Comparison of ENCODE assay signal across 10 mouse cellular contexts in genomic region chrX:155098024-155098423, GRCm38 (mm10). TPM values are rescaled to one million over a fixed set of nuclear protein-coding genes. Genes with fewer than 3 reads are reported as not detected.
DNase-seq lines count a peak whose midpoint lies in the region; ATAC-seq and TF ChIP-seq lines count a peak whose summit lies in the region.
"Had no signal": no experiment of that assay in that cellular context is flagged by ENCODE, and none has a peak within 500 bp of the region (broad histone marks: within the 10 kb centered on the region; RNA-seq: fewer than 3 reads in every experiment).

No protein-coding gene starts in this region.

- no peak overlapping the region for H3K27ac ChIP-seq in liver, postnatal 0 days (ENCODE audit: low read depth)

- H3K4me2 ChIP-seq in liver, postnatal 0 days (ENCODE audit: low read depth, low read length) = no peak overlapping the region

- no peaks in the 10 kb centered on the region for H3K9me3 ChIP-seq in liver, postnatal 0 days (ENCODE audit: low read length)

- no peak for TF ChIP-seq EP300 in liver, postnatal 0 days (IDR thresholded peaks at IDR 0.05; ENCODE audit: low read depth)

- no peaks in the 10 kb centered on the region for H3K27me3 ChIP-seq in liver, postnatal 0 days (ENCODE audit: insufficient read depth, low read length)

- H3K36me3 ChIP-seq in liver, postnatal 0 days (replicated peaks; ENCODE audit: insufficient read depth, low read length) = no peaks in the 10 kb centered on the region

- no peaks in the 10 kb centered on the region for H3K4me1 ChIP-seq in liver, postnatal 0 days (ENCODE audit: insufficient read depth)

- TF ChIP-seq CTCF in liver, postnatal 0 days (IDR thresholded peaks at IDR 0.05; ENCODE audit: low read depth) = peak; percentile 43

- H3K9ac ChIP-seq in liver, postnatal 0 days (replicated peaks) = no peak overlapping the region

- DNase-seq in frontal cortex, postnatal 25 days (ENCODE audit: low spot score in 2 of 2) = no peak
- DNase-seq in liver, postnatal 0 days = no peak
- DNase-seq in liver = no peak
- peak; percentile 26 for DNase-seq in brain, adult 2 months (ENCODE audit: low read depth, low spot score)
- DNase-seq in lung, postnatal 36 days = peak; percentile 33
- DNase-seq in c-Kit-positive CD71-positive TER-119-positive erythroid progenitor cells, embryonic 14.5 days (ENCODE audit: low spot score) = no peak
- no peak for DNase-seq in gastrocnemius, postnatal 14 days

- intact Hi-C loops in gastrocnemius, postnatal 14 days (cut with DNase I; ENCODE audit: low total_unique reads) = no loop called here

- no peak overlapping the region for H3K4me3 ChIP-seq in liver, postnatal 0 days (ENCODE audit: low read depth, low read length)

- peak; percentile 67 for ATAC-seq in frontal cortex, adult (ENCODE audit: low TSS enrichment)
- no peak for ATAC-seq in liver, postnatal 0 days

RNA-seq across cellular contexts. Expression of gene Magea2, which starts 4.6 kb away (rescaled TPM):
- polyA plus RNA-seq in liver, postnatal 0 days (2015; fragmentation: Nextera tagmentation; extraction: Ambion mirVana) = not detected in 2 replicates
- not detected for total RNA-seq in gastrocnemius, postnatal 14 days (2021)
- polyA plus RNA-seq: lung, embryonic 16.5 days; stomach, embryonic 16.5 days had no signal

RNA-seq across cellular contexts. Expression of gene Magea1, which starts 8.4 kb away (rescaled TPM):
- not detected in 2 replicates for polyA plus RNA-seq in liver, postnatal 0 days (2015; fragmentation: Nextera tagmentation; extraction: Ambion mirVana)
- total RNA-seq in gastrocnemius, postnatal 14 days (2021) = not detected
- polyA plus RNA-seq: lung, embryonic 16.5 days; stomach, embryonic 16.5 days had no signal

RNA-seq across cellular contexts. Expression of gene Cldn34b2, which starts 30.2 kb away (rescaled TPM):
- polyA plus RNA-seq in liver, postnatal 0 days (2015; fragmentation: Nextera tagmentation; extraction: Ambion mirVana) = not detected in 2 replicates
- total RNA-seq in gastrocnemius, postnatal 14 days (2021) = not detected
- polyA plus RNA-seq: lung, embryonic 16.5 days; stomach, embryonic 16.5 days had no signal

RNA-seq across cellular contexts. Expression of gene Magea5, which starts 35.1 kb away (rescaled TPM):
- polyA plus RNA-seq in liver, postnatal 0 days (2015; fragmentation: Nextera tagmentation; extraction: Ambion mirVana) = not detected in 2 replicates
- total RNA-seq in gastrocnemius, postnatal 14 days (2021) = not detected
- polyA plus RNA-seq: lung, embryonic 16.5 days; stomach, embryonic 16.5 days had no signal

Comparison
In these comparisons a context has a peak if more than half of its experiments do, and no peak if none do; other contexts are left out.
1. DNase-seq: peak in brain, adult 2 months (single experiment) and lung, postnatal 36 days (single experiment); none in frontal cortex, postnatal 25 days (0 of 2), liver, postnatal 0 days (single experiment), liver (single experiment), c-Kit-positive CD71-positive TER-119-positive erythroid progenitor cells, embryonic 14.5 days (single experiment) and gastrocnemius, postnatal 14 days (single experiment).